Mouse (Mus musculus): ENCODE measurements around the gene Mmp25.

The Mmp25 gene

GRCm38 (mm10) chr17:23644613-23645495, at the start of gene Mmp25:
Mmp25 (minus strand) TSS chr17:23645277.
- DNase-seq (ENCODE audit: low read depth, low spot score): no peak

DNA sequence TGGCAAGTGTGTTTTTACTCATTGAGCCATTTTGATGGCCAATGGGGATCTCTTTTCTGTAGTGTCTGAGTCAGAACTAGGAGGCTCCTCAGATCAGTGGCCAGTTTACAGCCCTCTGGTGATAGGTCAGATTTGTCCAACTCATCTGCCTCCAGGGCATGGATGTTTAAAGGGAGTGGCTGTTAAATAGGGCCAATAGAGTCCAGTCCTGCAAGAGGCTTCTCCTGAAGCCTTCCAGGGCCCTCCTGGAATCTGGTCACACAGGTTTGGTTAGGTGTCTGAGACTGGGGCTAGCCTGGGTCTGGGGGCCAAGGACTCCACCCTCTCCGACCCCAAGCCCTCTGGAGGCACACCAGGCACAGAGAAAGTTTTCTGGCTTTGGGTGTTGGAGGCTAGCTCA, 49.4 kb upstream of the Mmp25 start:
- DNase-seq (ENCODE audit: low read depth, low spot score): no peak

- DNase-seq (ENCODE audit: low read depth, low spot score): no peak
Observed at GRCm38 (mm10) chr17:23683856-23684672, 39.0 kb upstream of the Mmp25 start, which contains the start of gene Cldn9. Cldn9 (minus strand) TSS chr17:23684026.

- DNase-seq (ENCODE audit: low read depth, low spot score): no peak
Observed at GRCm38 (mm10) chr17:23683226-23683625, 38.1 kb upstream of the Mmp25 start.

DNA sequence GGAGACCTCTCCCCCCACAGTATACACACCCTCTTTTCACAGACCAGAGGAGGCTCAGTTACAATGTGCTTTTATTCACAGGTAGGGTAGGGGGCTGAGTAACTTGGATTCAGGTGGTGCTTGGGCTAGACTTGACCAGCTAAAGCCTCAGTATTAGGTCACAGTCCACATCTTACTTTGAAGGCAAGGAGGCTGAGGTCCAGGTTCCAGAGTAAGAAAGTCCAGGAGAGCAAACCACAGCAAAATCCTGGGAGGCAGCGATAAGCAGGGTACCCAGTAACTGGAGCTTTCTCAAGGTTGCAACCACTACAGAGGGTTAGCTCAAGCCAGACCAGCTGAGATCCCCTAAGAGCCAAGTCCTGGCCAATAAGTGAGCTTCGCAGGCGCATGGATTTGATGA, 37.5 kb upstream of the Mmp25 start:
- DNase-seq (ENCODE audit: low read depth, low spot score): no peak

GRCm38 (mm10) chr17:23682092-23682491, 37.0 kb upstream of the Mmp25 start:
- DNase-seq (ENCODE audit: low read depth, low spot score): no peak

DNA sequence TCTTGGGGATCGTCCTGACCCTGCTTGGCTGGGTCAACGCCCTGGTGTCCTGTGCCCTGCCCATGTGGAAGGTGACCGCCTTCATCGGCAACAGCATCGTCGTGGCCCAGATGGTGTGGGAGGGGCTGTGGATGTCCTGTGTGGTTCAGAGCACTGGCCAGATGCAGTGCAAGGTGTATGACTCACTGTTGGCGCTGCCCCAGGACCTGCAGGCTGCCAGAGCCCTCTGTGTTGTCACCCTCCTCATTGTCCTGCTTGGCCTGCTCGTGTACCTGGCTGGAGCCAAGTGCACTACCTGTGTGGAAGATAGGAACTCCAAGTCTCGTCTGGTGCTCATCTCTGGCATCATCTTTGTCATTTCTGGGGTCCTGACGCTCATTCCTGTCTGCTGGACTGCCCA, 36.0 kb upstream of the Mmp25 start:
- no peak for DNase-seq (ENCODE audit: low read depth, low spot score)

DNA sequence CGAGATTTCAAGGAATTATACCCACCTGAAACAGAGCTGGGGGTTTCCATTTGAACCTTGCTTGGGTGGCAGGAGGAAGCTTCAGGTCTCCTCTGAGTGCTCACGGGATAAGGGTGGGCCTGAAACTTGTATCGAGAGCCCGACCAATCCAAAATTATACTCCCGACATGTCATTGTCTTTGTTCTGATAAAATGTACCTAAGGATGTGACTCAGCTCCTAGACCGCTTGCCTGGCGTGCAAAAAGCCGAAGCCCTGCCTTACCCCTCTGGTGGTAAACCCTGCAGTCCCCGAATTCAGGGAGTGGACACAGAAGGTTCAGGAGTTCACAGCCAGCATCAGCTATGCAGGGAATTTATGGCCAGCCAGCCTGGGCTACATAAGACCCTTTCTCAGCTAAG, 35.3 kb upstream of the Mmp25 start:
- no peak for DNase-seq (ENCODE audit: low read depth, low spot score)

DNA sequence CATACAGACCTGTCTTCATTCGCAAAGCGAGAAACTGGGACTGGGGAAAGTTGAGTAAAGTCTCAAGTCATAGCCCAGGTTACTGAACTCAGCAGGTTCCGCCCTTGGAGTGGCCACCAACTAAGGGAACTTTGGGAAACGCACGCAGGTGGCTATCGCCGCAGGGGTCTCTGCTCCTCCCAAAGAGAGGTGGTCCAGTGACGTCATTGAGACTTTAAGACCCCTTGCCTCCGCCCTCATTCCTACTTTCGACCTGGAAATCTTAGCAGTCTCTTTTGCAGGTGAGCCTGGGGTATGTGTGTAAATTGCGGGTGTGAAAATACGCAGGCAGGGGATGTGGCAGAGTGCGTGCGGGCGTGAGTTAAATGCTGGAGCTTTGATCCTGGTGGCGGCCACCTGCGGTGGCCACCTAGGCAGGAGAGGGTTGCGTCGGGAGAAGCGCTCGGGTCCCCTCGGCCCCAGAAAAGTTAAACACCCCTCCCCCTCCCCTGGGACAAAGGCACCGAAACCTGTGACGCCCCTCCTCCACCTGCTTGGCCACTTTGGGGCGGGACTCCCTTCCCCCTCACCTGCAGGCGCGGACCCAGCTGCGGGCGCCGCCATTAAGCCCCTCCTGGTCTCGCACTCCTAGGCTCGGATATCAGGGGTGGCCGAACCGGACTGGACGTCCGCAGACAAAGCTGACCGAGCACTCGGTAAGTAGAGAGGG, 34.2 kb upstream of the Mmp25 start, which contains the start of gene Cldn6:
Gene Cldn6, plus strand, starts transcription at position 123 of the 709 bp plus-strand sequence.
- no peak for DNase-seq (ENCODE audit: low read depth, low spot score)

DNA sequence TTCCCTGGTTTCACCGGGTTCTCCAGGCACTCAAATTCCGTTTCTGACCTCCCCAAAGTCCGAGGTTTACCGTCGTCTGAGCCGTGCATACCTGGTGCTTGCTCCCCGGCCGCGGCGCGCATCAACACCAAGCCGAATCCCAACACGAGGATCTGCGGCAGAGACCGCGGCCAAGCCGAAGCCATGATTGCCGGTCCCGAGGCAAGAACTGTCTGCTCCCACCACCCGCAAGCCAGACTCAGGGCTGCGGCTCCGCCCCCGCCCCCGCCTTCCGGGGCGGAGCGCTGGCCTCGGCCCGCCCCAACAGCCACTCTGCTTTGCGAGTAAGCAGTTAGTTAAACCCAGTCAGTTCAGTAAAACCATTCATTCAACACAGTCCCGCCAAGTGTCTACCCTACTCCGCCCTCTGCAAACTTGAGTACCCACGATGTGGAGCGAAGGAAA, 32.2 kb upstream of the Mmp25 start, which contains the start of gene Tnfrsf12a:
Gene Tnfrsf12a, minus strand, starts transcription at position 233 of the 444 bp plus-strand sequence.
- DNase-seq (ENCODE audit: low read depth, low spot score): peak; percentile 48

- no peak for DNase-seq (ENCODE audit: low read depth, low spot score)
Observed at GRCm38 (mm10) chr17:23676473-23677031, 31.5 kb upstream of the Mmp25 start.

DNA sequence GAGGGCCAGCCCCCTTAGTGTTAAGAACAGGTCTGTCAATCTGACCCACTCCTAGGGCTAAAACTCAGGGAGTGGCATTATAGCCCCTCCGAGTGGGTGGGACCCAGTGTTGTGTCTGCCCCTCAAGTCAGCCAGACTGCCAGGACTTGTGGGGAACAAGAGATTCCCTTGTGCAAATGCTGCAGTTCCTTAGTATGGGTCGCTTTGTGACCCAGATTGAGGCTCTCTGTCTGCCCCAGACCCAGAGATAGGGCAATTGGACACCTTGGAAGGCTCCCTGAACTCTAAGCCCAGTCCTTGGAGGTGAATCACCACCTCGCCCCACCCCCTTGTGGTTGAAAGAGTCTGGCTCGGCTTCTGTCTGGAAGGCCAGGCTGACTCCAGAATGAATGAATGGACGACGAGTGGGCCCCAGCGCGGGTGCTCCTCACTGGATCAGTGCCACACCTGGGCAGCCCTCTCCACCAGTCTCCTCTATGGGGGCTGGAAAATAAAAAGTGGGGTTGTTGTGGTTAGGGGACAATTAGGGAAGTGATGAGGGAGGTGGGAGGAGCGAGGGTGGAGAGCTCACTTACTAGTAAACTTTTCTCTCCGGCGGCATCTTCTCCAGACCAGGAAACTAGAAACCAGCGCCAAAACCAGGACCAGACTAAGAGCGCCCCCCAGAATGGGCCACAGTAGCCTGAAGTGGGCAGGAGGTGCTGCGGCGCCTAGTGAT, 30.6 kb upstream of the Mmp25 start:
- no peak for DNase-seq (ENCODE audit: low read depth, low spot score)

DNA sequence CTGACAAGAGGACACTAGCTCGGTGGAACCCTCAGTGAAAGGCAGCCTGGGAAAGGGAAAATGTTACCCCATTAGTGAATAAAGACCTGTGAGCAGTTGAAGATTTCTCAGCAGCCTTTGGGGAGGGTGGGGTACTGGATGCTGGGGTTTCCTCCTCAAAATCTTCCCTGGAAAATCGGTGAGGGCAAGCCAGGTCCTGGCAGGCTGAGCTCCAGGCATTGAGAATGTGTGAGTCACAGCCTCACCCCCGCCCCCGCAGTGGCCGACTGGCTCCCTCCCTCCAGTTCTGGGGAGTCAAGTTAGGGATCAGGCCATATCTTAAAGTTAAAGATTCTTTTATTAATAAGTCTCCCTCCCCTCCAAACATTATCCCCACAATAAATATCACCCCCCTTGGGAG, 30.1 kb upstream of the Mmp25 start:
- DNase-seq (ENCODE audit: low read depth, low spot score): no peak

- no peak for DNase-seq (ENCODE audit: low read depth, low spot score)
Observed at GRCm38 (mm10) chr17:23674271-23674952, 29.3 kb upstream of the Mmp25 start.

- peak; percentile 92 for DNase-seq (ENCODE audit: low read depth, low spot score)
Observed at GRCm38 (mm10) chr17:23673424-23674073, 28.5 kb upstream of the Mmp25 start, which contains the start of the genes Hcfc1r1 and Thoc6. Hcfc1r1 (plus strand) TSS chr17:23673596. Thoc6 (minus strand) TSS chr17:23673882.

- DNase-seq (ENCODE audit: low read depth, low spot score): no peak
Observed at GRCm38 (mm10) chr17:23672761-23673160, 27.7 kb upstream of the Mmp25 start.

DNA sequence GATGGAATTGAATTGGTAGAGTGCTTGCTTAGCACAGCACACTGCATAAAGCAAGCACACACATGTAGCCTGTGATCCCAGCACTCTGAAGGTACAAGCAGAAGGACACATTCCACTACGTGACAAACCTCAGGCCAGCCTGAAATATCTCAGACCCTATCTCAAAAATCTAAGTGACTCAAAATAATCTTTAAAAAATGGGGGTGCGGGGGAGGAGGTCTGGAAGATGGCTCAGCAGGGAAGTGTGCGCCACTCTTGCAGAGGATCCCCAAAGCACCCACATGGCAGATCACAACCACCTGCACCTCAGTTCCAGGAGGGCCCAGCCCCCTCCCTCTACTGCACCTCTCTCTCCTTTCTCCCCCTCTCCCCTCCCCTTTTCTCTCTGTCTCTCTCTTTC, 26.4 kb upstream of the Mmp25 start:
- no peak for DNase-seq (ENCODE audit: low read depth, low spot score)

DNA sequence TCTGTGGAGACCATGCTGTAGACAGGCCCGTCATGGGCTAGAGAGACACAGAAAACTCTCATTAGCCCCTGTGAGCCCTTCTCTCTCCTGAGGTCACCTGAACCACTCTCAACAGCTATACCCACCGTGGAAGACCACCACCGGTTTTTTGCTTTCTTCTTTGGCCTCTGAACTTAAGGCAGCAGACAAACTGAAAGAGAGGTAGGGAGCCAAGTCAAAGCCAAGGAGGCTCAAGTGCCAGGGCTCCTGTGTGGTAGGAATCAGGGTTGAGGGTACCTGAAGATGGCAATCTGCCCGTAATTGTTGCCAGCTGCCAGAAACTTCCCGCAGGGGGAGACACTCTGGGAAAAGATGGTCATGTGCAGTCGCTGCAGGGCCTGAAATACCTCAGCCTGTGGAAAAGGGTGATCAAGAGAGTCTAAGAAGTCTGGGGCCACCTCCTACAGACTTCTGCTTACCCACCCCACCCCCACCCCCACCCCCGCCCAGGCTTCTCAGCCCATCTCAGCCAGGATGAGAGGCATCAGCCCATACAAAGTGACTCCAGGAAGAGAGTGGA, 25.5 kb upstream of the Mmp25 start:
- DNase-seq (ENCODE audit: low read depth, low spot score): no peak

DNA sequence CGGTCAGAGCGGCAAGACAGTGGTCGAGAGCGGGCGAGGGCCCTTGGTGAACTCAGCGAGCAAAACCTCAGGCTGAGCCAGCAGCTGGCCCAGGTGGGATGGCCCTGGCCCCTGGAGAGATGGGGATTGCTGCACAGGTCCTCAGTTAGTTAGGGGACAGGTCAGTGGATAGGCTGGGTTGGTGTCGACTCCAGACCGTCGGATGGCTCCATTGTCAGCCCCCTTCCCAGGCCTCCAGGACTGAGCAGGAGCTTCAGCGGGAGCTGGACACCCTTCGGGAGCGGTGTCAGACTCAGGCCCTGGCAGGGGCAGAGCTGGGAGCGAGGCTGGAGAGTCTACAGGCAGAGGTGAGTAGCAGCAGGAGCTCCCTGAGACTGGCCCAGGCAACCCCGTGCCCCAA, 20.4 kb upstream of the Mmp25 start:
- DNase-seq (ENCODE audit: low read depth, low spot score): no peak

Data from retina, adult 2 months (tissue).